ENCODE assay signal across 12 mouse cellular contexts in the genomic region with DNA sequence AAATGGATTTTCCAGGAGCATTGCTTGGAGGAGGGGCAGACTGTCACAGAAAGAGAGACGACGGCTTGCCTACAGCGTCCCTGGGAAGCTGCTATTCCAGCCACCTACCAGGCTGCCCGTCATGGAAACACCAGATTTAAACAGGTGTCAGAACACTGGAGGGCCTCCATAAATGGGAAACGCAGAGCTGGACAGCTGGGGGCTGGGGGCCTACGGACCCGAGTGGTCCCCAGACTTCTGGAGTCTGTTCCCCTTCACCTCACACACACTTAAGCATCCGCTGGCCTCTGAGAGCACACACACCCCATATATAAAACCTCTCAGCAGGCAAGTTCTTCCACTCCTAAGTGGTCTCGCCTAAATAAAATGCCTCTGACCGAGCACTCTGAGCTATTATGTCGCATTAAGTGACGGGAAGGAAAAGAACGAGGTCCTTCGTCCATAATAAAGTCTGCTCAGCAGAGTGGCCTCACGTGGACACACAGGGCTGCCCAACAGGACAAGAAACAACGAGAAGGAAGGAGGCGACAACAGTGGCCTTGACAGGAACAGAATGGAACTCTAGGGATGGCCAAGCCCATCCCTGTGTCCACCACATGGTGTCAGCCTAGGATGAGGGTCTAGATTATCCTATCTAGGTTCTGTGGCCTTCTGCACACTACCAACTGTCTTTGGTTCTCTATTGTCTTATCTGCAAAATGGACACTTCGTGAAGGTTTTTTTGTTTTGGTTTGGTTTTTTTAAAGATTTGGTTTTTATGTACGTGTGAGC. TPM values are rescaled to one million over a fixed set of nuclear protein-coding genes. Genes with fewer than 3 reads are reported as not detected.
A peak's percentile ranks its signal among the peaks of the same experiment; 100 is the strongest.
DNase-seq lines count a peak whose midpoint lies in the region; ATAC-seq and TF ChIP-seq lines count a peak whose summit lies in the region.
"Had no signal": no experiment of that assay in that cellular context is flagged by ENCODE, and none has a peak within 500 bp of the region (broad histone marks: within the 10 kb centered on the region; RNA-seq: fewer than 3 reads in every experiment).

No protein-coding gene starts in this region.

- TF ChIP-seq CTCF in layer of hippocampus, adult 2 months (conservative IDR thresholded peaks at IDR 0.05): peak; percentile 27; the same call in 1 of the 2 replicates

- H3K4me1 ChIP-seq in forebrain, embryonic 12.5 days: peaks cover 33% of the 10 kb centered on the region
- H3K4me1 ChIP-seq in forebrain, embryonic 15.5 days: peaks cover 15% of the 10 kb centered on the region
- peaks cover 27% of the 10 kb centered on the region for H3K4me1 ChIP-seq in embryonic facial prominence, embryonic 13.5 days
- no peaks in the 10 kb centered on the region; the same call in 1 of the 2 replicates for H3K4me1 ChIP-seq in hindbrain, embryonic 16.5 days (ENCODE audit: control insufficient read depth, insufficient read depth, low read depth, low read length)

- no peaks in the 10 kb centered on the region for H3K9me3 ChIP-seq in forebrain, embryonic 12.5 days
- no peaks in the 10 kb centered on the region for H3K9me3 ChIP-seq in forebrain, embryonic 15.5 days
- no peaks in the 10 kb centered on the region for H3K9me3 ChIP-seq in embryonic facial prominence, embryonic 13.5 days
- H3K9me3 ChIP-seq in hindbrain, embryonic 16.5 days (ENCODE audit: control insufficient read depth, low read length): no peaks in the 10 kb centered on the region

- H3K4me3 ChIP-seq in forebrain, embryonic 12.5 days (replicated peaks): no peak overlapping the region
- no peak overlapping the region for H3K4me3 ChIP-seq in forebrain, embryonic 15.5 days
- no peak overlapping the region for H3K4me3 ChIP-seq in layer of hippocampus, adult 2 months
- H3K4me3 ChIP-seq in embryonic facial prominence, embryonic 13.5 days: no peak overlapping the region
- H3K4me3 ChIP-seq in hindbrain, embryonic 16.5 days (ENCODE audit: low read length): no peak overlapping the region

- H3K27ac ChIP-seq in forebrain, embryonic 12.5 days: peak overlapping the region; percentile 31; the same call in 1 of the 2 replicates
- H3K27ac ChIP-seq in forebrain, embryonic 15.5 days (replicated peaks): no peak overlapping the region; the same call in 1 of the 2 replicates
- no peak overlapping the region for H3K27ac ChIP-seq in layer of hippocampus, adult 2 months
- peak overlapping the region; percentile 16; the same call in 1 of the 2 replicates for H3K27ac ChIP-seq in embryonic facial prominence, embryonic 13.5 days
- no peak overlapping the region for H3K27ac ChIP-seq in hindbrain, embryonic 16.5 days (ENCODE audit: low read depth, low read length)

- no peak for DNase-seq in layer of hippocampus, adult 2 months (ENCODE audit: low spot score in 2 of 2)
- no peak for DNase-seq in layer of hippocampus, adult 11-12 months (ENCODE audit: low spot score)
- no peak for DNase-seq in left cerebral cortex, adult 9 months (ENCODE audit: low spot score in 2 of 2)
- no peak for DNase-seq in spleen, adult 18-20 months
- DNase-seq: cerebellum, adult 2 months; kidney, adult 9 months; left cerebral cortex, postnatal 4 days; thymus, postnatal 36 days had no signal

- no peaks in the 10 kb centered on the region for H3K36me3 ChIP-seq in forebrain, embryonic 12.5 days (replicated peaks)
- no peaks in the 10 kb centered on the region for H3K36me3 ChIP-seq in forebrain, embryonic 15.5 days
- no peaks in the 10 kb centered on the region for H3K36me3 ChIP-seq in embryonic facial prominence, embryonic 13.5 days
- H3K36me3 ChIP-seq in hindbrain, embryonic 16.5 days (ENCODE audit: control insufficient read depth, insufficient read depth, low read length): no peaks in the 10 kb centered on the region

- peak overlapping the region; percentile 7; the same call in 1 of the 2 replicates for H3K9ac ChIP-seq in forebrain, embryonic 12.5 days
- H3K9ac ChIP-seq in forebrain, embryonic 15.5 days (replicated peaks): no peak overlapping the region
- H3K9ac ChIP-seq in embryonic facial prominence, embryonic 13.5 days: no peak overlapping the region
- H3K9ac ChIP-seq in hindbrain, embryonic 16.5 days (ENCODE audit: low read depth, low read length): no peak overlapping the region

- no peak overlapping the region for H3K4me2 ChIP-seq in forebrain, embryonic 12.5 days
- H3K4me2 ChIP-seq in forebrain, embryonic 15.5 days (replicated peaks): no peak overlapping the region
- H3K4me2 ChIP-seq in embryonic facial prominence, embryonic 13.5 days: no peak overlapping the region
- H3K4me2 ChIP-seq in hindbrain, embryonic 16.5 days (ENCODE audit: low read length): no peak overlapping the region

- ATAC-seq in forebrain, embryonic 12.5 days (ENCODE audit: low FRiP score): peak; percentile 19; the same call in 1 of the 2 replicates
- ATAC-seq in forebrain, embryonic 15.5 days (replicated peaks): no peak
- ATAC-seq in embryonic facial prominence, embryonic 13.5 days (ENCODE audit: insufficient number of reproducible peaks, insufficient read depth, low FRiP score, low TSS enrichment, low read depth): no peak
- 0 out of 2 replicates have a peak, but pooled peaks have one; percentile 37 for ATAC-seq in hindbrain, embryonic 16.5 days

- WGBS in forebrain, embryonic 12.5 days: 35% methylated on average over 19 of the region's 19 CpGs
- 29% methylated on average over 19 of the region's 19 CpGs for WGBS in forebrain, embryonic 15.5 days
- WGBS in embryonic facial prominence, embryonic 13.5 days: 71% methylated on average over 19 of the region's 19 CpGs
- WGBS in hindbrain, embryonic 16.5 days: 40% methylated on average over 19 of the region's 19 CpGs

- peaks cover 14% of the 10 kb centered on the region; the same call in 1 of the 2 replicates for H3K27me3 ChIP-seq in forebrain, embryonic 12.5 days
- H3K27me3 ChIP-seq in forebrain, embryonic 15.5 days: no peaks in the 10 kb centered on the region
- H3K27me3 ChIP-seq in embryonic facial prominence, embryonic 13.5 days: no peaks in the 10 kb centered on the region
- no peaks in the 10 kb centered on the region for H3K27me3 ChIP-seq in hindbrain, embryonic 16.5 days (replicated peaks; ENCODE audit: control insufficient read depth, insufficient read depth, low read length)

RNA-seq across cellular contexts. Expression of gene Tiam1, which starts 14.6 kb away (rescaled TPM):
- polyA plus RNA-seq in forebrain, embryonic 12.5 days (2016; fragmentation: Nextera tagmentation; extraction: Ambion mirVana): 24.7 and 31.5 TPM in 2 replicates
- polyA plus RNA-seq in forebrain, embryonic 15.5 days (2015; fragmentation: Nextera tagmentation; extraction: Ambion mirVana): 33.8 and 35.1 TPM in 2 replicates
- total RNA-seq in layer of hippocampus, adult 2 months (2021): 100 to 1,000 TPM; 124 to 125 TPM
- 44.6 and 45.9 TPM in 2 replicates for polyA plus RNA-seq in embryonic facial prominence, embryonic 13.5 days (2015; fragmentation: Nextera tagmentation; extraction: Ambion mirVana)
- 16.6 and 21.1 TPM in 2 replicates for polyA plus RNA-seq in hindbrain, embryonic 16.5 days (2015; fragmentation: Nextera tagmentation; extraction: Ambion mirVana)

Comparison
In these comparisons a context has a peak if more than half of its experiments do, and no peak if none do; other contexts are left out.
1. ATAC-seq: peak in forebrain, embryonic 12.5 days (single experiment) and hindbrain, embryonic 16.5 days (single experiment); none in forebrain, embryonic 15.5 days (single experiment) and embryonic facial prominence, embryonic 13.5 days (single experiment).
2. H3K27ac ChIP-seq: peak in forebrain, embryonic 12.5 days (single experiment) and embryonic facial prominence, embryonic 13.5 days (single experiment); none in forebrain, embryonic 15.5 days (single experiment), layer of hippocampus, adult 2 months (single experiment) and hindbrain, embryonic 16.5 days (single experiment).